Mouse (Mus musculus) limb, embryonic 14.5 days (tissue): ENCODE measurements around the gene Hadhb. TPM values are rescaled to one million over a fixed set of nuclear protein-coding genes. Genes with fewer than 3 reads are reported as not detected.

ENCODE experiments used
- ATAC-seq: fragments of 200-750 bp; cut with Nextera tagmentation; 2 replicates; pipeline ENCODE4 v1.8.0; 2017; ENCODE audit warnings: low read depth, moderate number of reproducible peaks, moderate TSS enrichment; ENCODE audit not compliant: low FRiP score
- DNase-seq: peaks from one replicate; pipeline ENCODE4 v3.0.0-alpha.2; 2015; ENCODE audit warnings: low spot score
- H3K27ac ChIP-seq: fragments of 300-500 bp; sonication (generic); replicated peaks from 2 replicates; pipeline ENCODE4 v1.5.1; 2014; ENCODE audit warnings: low read depth, mild to moderate bottlenecking, low read length, moderate library complexity, mixed read lengths
- H3K27me3 ChIP-seq: fragments of 300-500 bp; sonication (generic); 2 replicates; pipeline ENCODE4 v1.6.1; 2014; ENCODE audit warnings: low read length, mixed read lengths; ENCODE audit not compliant: control insufficient read depth, insufficient read depth
- H3K36me3 ChIP-seq: fragments of 300-500 bp; sonication (generic); 2 replicates; pipeline ENCODE4 v1.6.1; 2014; ENCODE audit warnings: mild to moderate bottlenecking, low read length, moderate library complexity, mixed read lengths; ENCODE audit not compliant: control insufficient read depth, insufficient read depth
- H3K4me1 ChIP-seq: fragments of 300-500 bp; sonication (generic); 2 replicates; pipeline ENCODE4 v1.6.1; 2014; ENCODE audit warnings: antibody characterized with exemption, low read length, mixed read lengths; ENCODE audit not compliant: control insufficient read depth, insufficient read depth
- H3K4me2 ChIP-seq: fragments of 300-500 bp; sonication (generic); replicated peaks from 2 replicates; pipeline ENCODE4 v1.6.1; 2014; ENCODE audit warnings: low read depth, mild to moderate bottlenecking, low read length, moderate library complexity; ENCODE audit not compliant: severe bottlenecking
- H3K4me3 ChIP-seq: fragments of 300-500 bp; sonication (generic); replicated peaks from 2 replicates; pipeline ENCODE4 v1.5.1; 2014; ENCODE audit warnings: low read length
- H3K9ac ChIP-seq: fragments of 300-500 bp; sonication (generic); 2 replicates; pipeline ENCODE4 v1.6.1; 2014; ENCODE audit warnings: mild to moderate bottlenecking, low read depth, low read length, moderate library complexity; ENCODE audit not compliant: severe bottlenecking
- H3K9me3 ChIP-seq: fragments of 300-500 bp; sonication (generic); 2 replicates; pipeline ENCODE4 v1.6.1; 2016; ENCODE audit warnings: low read length; ENCODE audit not compliant: control insufficient read depth
- POLR2A ChIP-seq: fragments of 200-500 bp; IDR thresholded peaks from 2 replicates; pipeline ENCODE4 v1.8.0; 2012; ENCODE audit warnings: inconsistent platforms, mild to moderate bottlenecking, moderate library complexity, borderline replicate concordance; ENCODE audit not compliant: insufficient read depth, insufficient read length; ENCODE audit errors: extremely low read depth
- WGBS: fragments of 180-500 bp; shearing (Covaris S2); extraction: QIAGEN DNeasy Blood & Tissue Kit; methylation state at CpG from one replicate; pipeline ENCODE4 v1.1.7; 2014; 5-methylcytosine and 5-hydroxymethylcytosine counted together
- microRNA counts: library from miRNA; unstranded; fragments of <30 nt; microRNA quantifications from one replicate; lab custom pipeline; 2016
- microRNA-seq: library from miRNA; unstranded; fragments of <30 nt; microRNA quantifications from one replicate; pipeline ENCODE4, GENCODE M21; 2016
- polyA plus RNA-seq, 2 experiments: library from polyadenylated mRNA; depleted of rRNA in 1 of 2; stranded (reverse) in 1 of 2; unstranded in 1 of 2; fragments of >200 nt; fragmentation: Nextera tagmentation in 1 of 2; extraction: Ambion mirVana in 1 of 2; gene quantifications; 2 replicates each; pipeline versions ENCODE4 v1.2.1 to v1.2.3; 2012 to 2014

Gene Hadhb
- polyA plus RNA-seq, 2 experiments, result 74.3 to 128 TPM

DNA sequence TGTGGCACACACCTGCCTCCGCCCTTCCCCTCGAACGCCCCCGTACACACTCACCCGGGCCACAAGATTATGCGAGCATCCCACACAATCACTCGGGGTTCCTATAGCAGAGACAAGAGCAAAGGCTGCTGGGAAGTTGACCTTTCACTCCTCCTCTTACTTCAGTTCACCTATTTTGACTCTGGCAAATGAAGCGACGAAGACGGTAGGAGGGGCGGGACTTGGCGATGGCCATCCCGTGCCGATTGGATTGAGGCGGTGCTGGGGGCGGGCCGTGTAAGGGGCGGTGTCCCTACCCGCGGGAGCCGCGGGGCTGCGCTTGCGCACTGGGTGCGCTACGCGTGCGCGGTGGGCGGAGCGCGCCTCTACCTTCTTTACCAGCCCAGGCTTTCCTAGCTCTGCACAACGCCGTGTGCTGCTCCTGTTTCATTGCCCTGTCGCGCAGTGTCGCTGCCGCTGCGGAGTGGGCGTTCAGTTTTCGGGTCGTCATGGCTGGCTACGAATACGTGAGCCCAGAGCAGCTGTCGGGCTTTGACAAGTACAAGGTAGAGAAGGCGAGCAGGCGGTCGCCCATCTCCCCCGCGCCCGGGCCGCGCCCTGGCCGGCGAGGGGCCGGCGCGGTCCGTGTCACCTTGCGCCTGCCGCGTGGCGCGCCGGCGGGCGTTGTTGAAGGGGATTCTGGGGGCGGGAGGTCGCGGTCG is 77.4 kb downstream of the Hadhb start, which contains the start of gene Selenoi:
TSS of gene Selenoi (plus strand) at position 311 of the 701 bp plus-strand sequence.
- Histone ChIP-seq H3K4me1 (peaks cover 12% of the 10 kb centered on the region), H3K27ac (peak within 1 kb of the TSS; percentile 80), H3K4me3 (peak within 1 kb of the TSS; percentile 69), H3K4me2 (peak within 1 kb of the TSS; percentile 79), H3K9me3 (peaks cover 4% of the 10 kb centered on the region; the same call in 1 of the 2 replicates), H3K36me3 (0 out of 2 replicates have a peak, but pooled peaks cover 6% of the 10 kb centered on the region), H3K27me3 (no peaks in the 10 kb centered on the region), H3K9ac (peak within 1 kb of the TSS; percentile 76)
- WGBS, result 1% methylated on average over 63 of the region's 71 CpGs
- peak; percentile 98 for DNase-seq
- peak; percentile 91; the same call in 1 of the 2 replicates for TF ChIP-seq POLR2A
- peak; percentile 100 for ATAC-seq

DNA sequence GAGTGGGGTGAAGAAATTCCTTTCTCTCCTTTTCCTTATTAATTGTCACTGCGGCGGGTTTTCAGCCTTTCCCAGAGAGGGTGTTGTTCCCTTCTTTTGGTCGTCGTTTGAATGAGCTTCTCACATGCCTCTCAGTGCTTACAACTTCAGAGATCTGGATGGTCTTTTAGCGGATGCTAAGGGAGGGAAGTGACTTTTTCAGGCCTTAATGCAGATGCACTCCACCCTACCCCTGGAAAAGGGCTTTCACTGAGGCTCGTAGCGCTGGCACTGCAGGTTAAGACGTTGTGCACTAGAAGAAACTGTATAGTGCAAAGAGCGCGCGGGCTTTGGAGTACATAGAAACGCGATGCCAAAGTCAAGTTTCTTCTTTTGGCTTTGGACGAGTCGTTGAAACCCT is 78.0 kb downstream of the Hadhb start:
- Histone ChIP-seq H3K27me3 (no peaks in the 10 kb centered on the region), H3K4me3 (peak overlapping the region; percentile 69), H3K9ac (peak overlapping the region; percentile 76), H3K36me3 (0 out of 2 replicates have a peak, but pooled peaks cover 6% of the 10 kb centered on the region), H3K4me1 (peaks cover 12% of the 10 kb centered on the region), H3K4me2 (peak overlapping the region; percentile 79), H3K27ac (peak overlapping the region; percentile 80), H3K9me3 (peaks cover 4% of the 10 kb centered on the region; the same call in 1 of the 2 replicates)
- ATAC-seq, result no peak
- WGBS, result 2% methylated on average over 15 of the region's 15 CpGs
- DNase-seq, result no peak
- TF ChIP-seq POLR2A, result no peak

DNA sequence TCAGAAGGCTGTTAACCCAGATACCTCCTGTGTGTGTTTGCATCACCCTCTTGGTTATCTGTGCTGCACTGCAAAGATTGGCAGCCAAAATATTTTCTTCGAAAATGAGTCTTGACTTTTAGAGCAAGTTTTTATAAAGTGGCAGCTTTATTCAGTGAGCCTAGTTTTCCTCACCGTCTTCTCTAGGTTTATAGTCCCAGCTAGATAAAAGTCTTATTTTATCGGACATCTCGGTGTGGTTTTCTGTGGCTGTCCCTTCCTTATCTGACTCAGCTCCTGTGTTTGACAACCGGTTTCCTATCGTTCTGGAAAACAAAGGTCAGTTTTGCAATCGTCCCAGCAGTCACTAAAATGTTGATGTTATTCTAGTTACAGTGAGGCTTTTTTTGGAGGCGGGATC is 78.9 kb downstream of the Hadhb start:
- Histone ChIP-seq H3K9me3 (peaks cover 4% of the 10 kb centered on the region; the same call in 1 of the 2 replicates), H3K36me3 (0 out of 2 replicates have a peak, but pooled peaks cover 6% of the 10 kb centered on the region), H3K9ac (peak overlapping the region; percentile 76), H3K27me3 (no peaks in the 10 kb centered on the region), H3K27ac (no peak overlapping the region), H3K4me2 (peak overlapping the region; percentile 79), H3K4me1 (peaks cover 12% of the 10 kb centered on the region), H3K4me3 (peak overlapping the region; percentile 69)
- 74% methylated on average over 8 of the region's 8 CpGs for WGBS
- TF ChIP-seq POLR2A, result no peak
- no peak for DNase-seq
- no peak for ATAC-seq

MicroRNAs encoded within 50 kb of the gene (microRNA counts, 519-probe panel; counts per million panel counts)
- microRNA mmu-miR-1960 (lab: Ali Mortazavi, UCI), result 1,320 counts per million, percentile 8 among the panel's probes with 10 or more counts

Small RNA genes within 50 kb of the gene (microRNA-seq; reads per million reads assigned to microRNA genes)
- 0.69 reads per million for gene Mir1960

Other genes with a start within 250 kb of the Hadhb start
- gene Il6, start 142.1 kb upstream of the Hadhb start, polyA plus RNA-seq (2012; rRNA removed), result 0.10 and 0.18 TPM in 2 replicates
- gene Il6, start 142.1 kb upstream of the Hadhb start, polyA plus RNA-seq (2014; fragmentation: Nextera tagmentation; extraction: Ambion mirVana), result 0.44 and 0.80 TPM in 2 replicates
- 126 and 166 TPM in 2 replicates for gene Tyms, start 81.6 kb upstream of the Hadhb start, polyA plus RNA-seq (2012; rRNA removed)
- 229 and 250 TPM in 2 replicates for gene Tyms, start 81.6 kb upstream of the Hadhb start, polyA plus RNA-seq (2014; fragmentation: Nextera tagmentation; extraction: Ambion mirVana)
- gene Garem2, start 50.1 kb upstream of the Hadhb start, polyA plus RNA-seq (2012; rRNA removed), result 1.2 and 1.6 TPM in 2 replicates
- 0.56 and 0.97 TPM in 2 replicates for gene Garem2, start 50.1 kb upstream of the Hadhb start, polyA plus RNA-seq (2014; fragmentation: Nextera tagmentation; extraction: Ambion mirVana)
- not detected in 2 replicates for gene 3110082J24Rik, start 49.2 kb upstream of the Hadhb start, polyA plus RNA-seq (2012; rRNA removed)
- not detected in 2 replicates for gene 3110082J24Rik, start 49.2 kb upstream of the Hadhb start, polyA plus RNA-seq (2014; fragmentation: Nextera tagmentation; extraction: Ambion mirVana)
- gene Hadha, start 86 bp upstream of the Hadhb start, polyA plus RNA-seq (2012; rRNA removed), result 63.8 and 84.0 TPM in 2 replicates
- gene Hadha, start 86 bp upstream of the Hadhb start, polyA plus RNA-seq (2014; fragmentation: Nextera tagmentation; extraction: Ambion mirVana), result 123 and 124 TPM in 2 replicates
- 0.14 and 0.24 TPM in 2 replicates for gene Adgrf3, start 50.5 kb downstream of the Hadhb start, polyA plus RNA-seq (2012; rRNA removed)
- 0.22 TPM in 1 of 2 replicates, not detected in the other for gene Adgrf3, start 50.5 kb downstream of the Hadhb start, polyA plus RNA-seq (2014; fragmentation: Nextera tagmentation; extraction: Ambion mirVana)
- 34.3 and 48.3 TPM in 2 replicates for gene Selenoi, start 77.3 kb downstream of the Hadhb start, polyA plus RNA-seq (2012; rRNA removed)
- 20.0 and 21.7 TPM in 2 replicates for gene Selenoi, start 77.3 kb downstream of the Hadhb start, polyA plus RNA-seq (2014; fragmentation: Nextera tagmentation; extraction: Ambion mirVana)
- 0.15 and 0.50 TPM in 2 replicates for gene Drc1, start 126.1 kb downstream of the Hadhb start, polyA plus RNA-seq (2012; rRNA removed)
- gene Drc1, start 126.1 kb downstream of the Hadhb start, polyA plus RNA-seq (2014; fragmentation: Nextera tagmentation; extraction: Ambion mirVana), result 0.14 and 0.41 TPM in 2 replicates